In the genomic region with DNA sequence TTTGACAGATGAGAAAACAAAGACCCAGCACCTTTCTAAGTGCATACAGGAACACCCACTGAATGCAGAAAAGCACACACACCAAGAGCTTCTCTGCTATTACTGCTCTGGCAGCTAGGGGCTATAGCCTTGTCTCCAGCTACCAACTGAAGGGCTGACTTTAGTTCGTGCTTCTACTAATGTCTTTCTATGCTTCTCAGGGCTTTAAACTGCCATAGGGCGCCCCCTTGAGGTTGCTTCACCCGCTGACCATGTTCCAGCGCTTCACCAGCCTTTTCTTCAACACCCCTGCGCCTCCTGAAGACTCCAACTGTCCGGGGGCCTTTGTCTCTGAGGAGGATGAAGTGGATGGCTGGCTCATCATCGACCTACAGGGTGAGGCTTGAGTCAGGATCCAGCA, we compare ENCODE assay signal across 8 mouse cellular contexts. TPM values are rescaled to one million over a fixed set of nuclear protein-coding genes. Genes with fewer than 3 reads are reported as not detected.
DNase-seq lines count a peak whose midpoint lies in the region; ATAC-seq and TF ChIP-seq lines count a peak whose summit lies in the region.

No protein-coding gene starts in this region.

- ATAC-seq in G1E (ENCODE audit: extremely low read depth, insufficient number of reproducible peaks, low FRiP score, poor library complexity, severe bottlenecking): no peak
- peak; percentile 36 for ATAC-seq in erythroid progenitor cell, adult 5-6 weeks (replicated peaks; ENCODE audit: low FRiP score, poor library complexity, severe bottlenecking)

- H3K36me3 ChIP-seq in G1E (replicated peaks): peaks cover 29% of the 10 kb centered on the region
- H3K36me3 ChIP-seq in midbrain, embryonic 10.5 days: peaks cover 50% of the 10 kb centered on the region

- peak; percentile 60 for TF ChIP-seq CTCF in G1E (IDR thresholded peaks at IDR 0.05; ENCODE audit: low read depth, low read length)
- TF ChIP-seq CTCF in bone marrow, adult 2 months (IDR thresholded peaks at IDR 0.05; ENCODE audit: control insufficient read depth, insufficient read depth, low read length): peak; percentile 77

- 16% methylated on average over 7 of the region's 7 CpGs for WGBS in bone marrow, adult 2 months
- 25% methylated on average over 7 of the region's 7 CpGs for WGBS in midbrain, embryonic 10.5 days

- no peak overlapping the region for H3K4me3 ChIP-seq in G1E (ENCODE audit: low read depth, low read length)
- no peak overlapping the region for H3K4me3 ChIP-seq in bone marrow, adult 2 months (replicated peaks; ENCODE audit: control insufficient read depth, low read depth, low read length)
- H3K4me3 ChIP-seq in midbrain, embryonic 10.5 days: peak overlapping the region; percentile 7; the same call in 1 of the 2 replicates

- peaks cover 9% of the 10 kb centered on the region for H3K27me3 ChIP-seq in G1E (ENCODE audit: insufficient read depth, low read length)
- H3K27me3 ChIP-seq in midbrain, embryonic 10.5 days (ENCODE audit: low read depth, poor library complexity, severe bottlenecking): peaks cover 36% of the 10 kb centered on the region

- peaks cover 21% of the 10 kb centered on the region for H3K4me1 ChIP-seq in G1E (ENCODE audit: insufficient read depth, low read depth, low read length)
- no peaks in the 10 kb centered on the region; the same call in 1 of the 2 replicates for H3K4me1 ChIP-seq in bone marrow, adult 2 months (ENCODE audit: control insufficient read depth, insufficient read depth, low read length)
- peaks cover 49% of the 10 kb centered on the region for H3K4me1 ChIP-seq in midbrain, embryonic 10.5 days

- no peaks in the 10 kb centered on the region for H3K9me3 ChIP-seq in G1E (replicated peaks)
- H3K9me3 ChIP-seq in midbrain, embryonic 10.5 days (replicated peaks): no peaks in the 10 kb centered on the region

- TF ChIP-seq POLR2A in bone marrow, adult 2 months (IDR thresholded peaks at IDR 0.05; ENCODE audit: borderline replicate concordance, control insufficient read depth, low read depth, low read length): no peak

- DNase-seq in G1E (ENCODE audit: low spot score): peak; percentile 60
- DNase-seq in heart, postnatal 4 days: peak; percentile 88
- DNase-seq in left cerebral cortex, adult 11 months (ENCODE audit: low spot score): peak; percentile 80
- peak; percentile 75 for DNase-seq in midbrain, embryonic 10.5 days (ENCODE audit: low spot score)
- DNase-seq in right cerebral cortex, postnatal 4 days: peak; percentile 84
- peak; percentile 64 for DNase-seq in yolk sac, embryonic 10.5 days (ENCODE audit: low spot score)

- no peak overlapping the region for H3K27ac ChIP-seq in bone marrow, adult 2 months (ENCODE audit: control insufficient read depth, insufficient read depth, low read depth, low read length, poor library complexity)
- no peak overlapping the region for H3K27ac ChIP-seq in midbrain, embryonic 10.5 days (replicated peaks)

RNA-seq across cellular contexts. Expression of gene Trp53inp2, which starts 4.2 kb away (rescaled TPM):
- total RNA-seq in G1E (2014; fragmentation: Nextera tagmentation) (6.2 and 8.6 TPM in 2 replicates), G1E (2017) (3.3 and 4.4 TPM in 2 replicates)
- polyA plus RNA-seq in G1E (2012): 2.3 and 2.8 TPM in 2 replicates
- 15.1 and 17.4 TPM in 2 replicates for polyA plus RNA-seq in bone marrow, adult 2 months (2011; ENCODE audit: insufficient read depth, insufficient read length, low replicate concordance, missing spikeins)
- 10.5 and 11.5 TPM in 2 replicates for total RNA-seq in erythroid progenitor cell, adult 5-6 weeks (2015; ENCODE audit: low replicate concordance)
- total RNA-seq in erythroid progenitor cell, adult 5-6 weeks (2017; ENCODE audit: low replicate concordance): 1.1 and 3.6 TPM in 2 replicates
- total RNA-seq in heart, postnatal 4 days (2021): 100 to 1,000 TPM; 491 to 511 TPM
- polyA plus RNA-seq in midbrain, embryonic 10.5 days (2016; fragmentation: Nextera tagmentation; extraction: Ambion mirVana): 43.6 and 75.1 TPM in 2 replicates

RNA-seq across cellular contexts. Expression of gene Pigu, which starts 27.9 kb away (rescaled TPM):
- total RNA-seq in G1E (2014; fragmentation: Nextera tagmentation) (43.3 and 49.1 TPM in 2 replicates), G1E (2017) (28.5 TPM in 2 replicates)
- polyA plus RNA-seq in G1E (2012): 12.3 and 13.0 TPM in 2 replicates
- 13.5 and 14.6 TPM in 2 replicates for polyA plus RNA-seq in bone marrow, adult 2 months (2011; ENCODE audit: insufficient read depth, insufficient read length, low replicate concordance, missing spikeins)
- 5.9 and 22.3 TPM in 2 replicates for total RNA-seq in erythroid progenitor cell, adult 5-6 weeks (2015; ENCODE audit: low replicate concordance)
- total RNA-seq in erythroid progenitor cell, adult 5-6 weeks (2017; ENCODE audit: low replicate concordance): 15.1 and 15.7 TPM in 2 replicates
- 10 to 100 TPM; 39.4 to 42.7 TPM for total RNA-seq in heart, postnatal 4 days (2021)
- 57.1 and 58.5 TPM in 2 replicates for polyA plus RNA-seq in midbrain, embryonic 10.5 days (2016; fragmentation: Nextera tagmentation; extraction: Ambion mirVana)

Comparison
In these comparisons a context has a peak if more than half of its experiments do, and no peak if none do; other contexts are left out.
1. RNA of gene Trp53inp2, which starts 4.2 kb away (total RNA-seq): 491 to 511 TPM in heart, postnatal 4 days; 1.1 to 11.5 TPM in erythroid progenitor cell, adult 5-6 weeks and 3.3 to 8.6 TPM in G1E; every median in the first group is over 10 times any median in the second.
2. Peak in every context shown above with its lines, with median percentiles within 50 percentile points of each other: DNase-seq.